8 mouse cellular contexts compared by ENCODE assay signal in genomic region chr16:52061015-52061481, GRCm38 (mm10). TPM values are rescaled to one million over a fixed set of nuclear protein-coding genes. Genes with fewer than 3 reads are reported as not detected.
DNase-seq lines count a peak whose midpoint lies in the region; ATAC-seq and TF ChIP-seq lines count a peak whose summit lies in the region.

No protein-coding gene starts in this region.

- H3K4me2 ChIP-seq in forebrain, embryonic 14.5 days (ENCODE audit: low read length): no peak overlapping the region
- no peak overlapping the region for H3K4me2 ChIP-seq in forebrain, embryonic 12.5 days
- no peak overlapping the region for H3K4me2 ChIP-seq in hindbrain, embryonic 16.5 days (ENCODE audit: low read length)
- no peak overlapping the region for H3K4me2 ChIP-seq in midbrain, embryonic 14.5 days (ENCODE audit: low read length)

- H3K27ac ChIP-seq in forebrain, embryonic 14.5 days (ENCODE audit: low read depth, low read length): no peak overlapping the region
- no peak overlapping the region for H3K27ac ChIP-seq in forebrain, embryonic 12.5 days
- H3K27ac ChIP-seq in small intestine, adult 2 months (ENCODE audit: insufficient read depth, low read depth, low read length): peak overlapping the region; percentile 78
- H3K27ac ChIP-seq in hindbrain, embryonic 16.5 days (ENCODE audit: low read depth, low read length): no peak overlapping the region
- H3K27ac ChIP-seq in midbrain, embryonic 14.5 days (replicated peaks; ENCODE audit: low read depth, low read length): no peak overlapping the region

- H3K9me3 ChIP-seq in forebrain, embryonic 14.5 days (replicated peaks; ENCODE audit: control insufficient read depth, low read length): no peaks in the 10 kb centered on the region
- no peaks in the 10 kb centered on the region for H3K9me3 ChIP-seq in forebrain, embryonic 12.5 days
- H3K9me3 ChIP-seq in hindbrain, embryonic 16.5 days (ENCODE audit: control insufficient read depth, low read length): no peaks in the 10 kb centered on the region
- no peaks in the 10 kb centered on the region for H3K9me3 ChIP-seq in midbrain, embryonic 14.5 days (ENCODE audit: control insufficient read depth, low read length)

- H3K4me3 ChIP-seq in forebrain, embryonic 14.5 days (ENCODE audit: low read depth, low read length): no peak overlapping the region
- H3K4me3 ChIP-seq in forebrain, embryonic 12.5 days (replicated peaks): no peak overlapping the region
- no peak overlapping the region for H3K4me3 ChIP-seq in small intestine, adult 2 months (ENCODE audit: low read depth, low read length)
- no peak overlapping the region for H3K4me3 ChIP-seq in hindbrain, embryonic 16.5 days (ENCODE audit: low read length)
- no peak overlapping the region for H3K4me3 ChIP-seq in midbrain, embryonic 14.5 days (replicated peaks; ENCODE audit: low read depth, low read length)

- DNase-seq in forebrain, embryonic 14.5 days (ENCODE audit: low spot score): peak; percentile 25
- peak; percentile 23 for DNase-seq in spleen, adult 12 weeks (ENCODE audit: low spot score)
- no peak for DNase-seq in spleen, postnatal 14 days (ENCODE audit: low spot score in 2 of 2)
- peak; percentile 24 for DNase-seq in layer of hippocampus, adult 9-10 months (ENCODE audit: low spot score)
- no peak for DNase-seq in midbrain, embryonic 14.5 days

- no peak for ATAC-seq in forebrain, embryonic 14.5 days
- ATAC-seq in forebrain, embryonic 12.5 days (ENCODE audit: low FRiP score): no peak
- no peak for ATAC-seq in hindbrain, embryonic 16.5 days
- no peak for ATAC-seq in midbrain, embryonic 14.5 days (ENCODE audit: low FRiP score, low TSS enrichment)

- H3K9ac ChIP-seq in forebrain, embryonic 14.5 days (ENCODE audit: low read length): no peak overlapping the region
- no peak overlapping the region for H3K9ac ChIP-seq in forebrain, embryonic 12.5 days
- H3K9ac ChIP-seq in hindbrain, embryonic 16.5 days (ENCODE audit: low read depth, low read length): no peak overlapping the region
- no peak overlapping the region for H3K9ac ChIP-seq in midbrain, embryonic 14.5 days (replicated peaks; ENCODE audit: low read length)

- WGBS in forebrain, embryonic 14.5 days: 63% methylated on average over 4 of the region's 4 CpGs
- WGBS in forebrain, embryonic 12.5 days: 69% methylated on average over 4 of the region's 4 CpGs
- WGBS in small intestine, adult 2 months: 74% methylated on average over 4 of the region's 4 CpGs
- 54% methylated on average over 4 of the region's 4 CpGs for WGBS in hindbrain, embryonic 16.5 days
- WGBS in midbrain, embryonic 14.5 days: 73% methylated on average over 4 of the region's 4 CpGs

- H3K27me3 ChIP-seq in forebrain, embryonic 14.5 days (replicated peaks; ENCODE audit: control insufficient read depth, insufficient read depth, low read length): no peaks in the 10 kb centered on the region
- H3K27me3 ChIP-seq in forebrain, embryonic 12.5 days: no peaks in the 10 kb centered on the region
- H3K27me3 ChIP-seq in small intestine, adult 2 months (ENCODE audit: control insufficient read depth, insufficient read depth, low read length): no peaks in the 10 kb centered on the region
- no peaks in the 10 kb centered on the region for H3K27me3 ChIP-seq in hindbrain, embryonic 16.5 days (replicated peaks; ENCODE audit: control insufficient read depth, insufficient read depth, low read length)
- no peaks in the 10 kb centered on the region for H3K27me3 ChIP-seq in midbrain, embryonic 14.5 days (ENCODE audit: control insufficient read depth, insufficient read depth, low read length)

- no peak for TF ChIP-seq POLR2A in small intestine, adult 2 months (IDR thresholded peaks at IDR 0.05; ENCODE audit: low read depth, low read length)

- H3K4me1 ChIP-seq in forebrain, embryonic 14.5 days (ENCODE audit: control insufficient read depth, insufficient read depth, low read length): peaks cover 13% of the 10 kb centered on the region
- peaks cover 33% of the 10 kb centered on the region for H3K4me1 ChIP-seq in forebrain, embryonic 12.5 days
- peaks cover 10% of the 10 kb centered on the region for H3K4me1 ChIP-seq in small intestine, adult 2 months (ENCODE audit: control insufficient read depth, insufficient read depth, insufficient read length, low read length)
- H3K4me1 ChIP-seq in hindbrain, embryonic 16.5 days (ENCODE audit: control insufficient read depth, insufficient read depth, low read depth, low read length): no peaks in the 10 kb centered on the region; the same call in 1 of the 2 replicates
- H3K4me1 ChIP-seq in midbrain, embryonic 14.5 days (ENCODE audit: control insufficient read depth, insufficient read depth, low read length): peaks cover 3% of the 10 kb centered on the region; the same call in 1 of the 2 replicates

- TF ChIP-seq CTCF in small intestine, adult 2 months (IDR thresholded peaks at IDR 0.05; ENCODE audit: extremely low read depth, insufficient read length, insufficient replicate concordance, low read depth, low read length): no peak

- H3K36me3 ChIP-seq in forebrain, embryonic 14.5 days (ENCODE audit: control insufficient read depth, insufficient read depth, low read length): no peaks in the 10 kb centered on the region
- no peaks in the 10 kb centered on the region for H3K36me3 ChIP-seq in forebrain, embryonic 12.5 days (replicated peaks)
- no peaks in the 10 kb centered on the region for H3K36me3 ChIP-seq in small intestine, adult 2 months (ENCODE audit: control insufficient read depth, insufficient read depth, low read length)
- no peaks in the 10 kb centered on the region for H3K36me3 ChIP-seq in hindbrain, embryonic 16.5 days (ENCODE audit: control insufficient read depth, insufficient read depth, low read length)
- H3K36me3 ChIP-seq in midbrain, embryonic 14.5 days (ENCODE audit: control insufficient read depth, insufficient read depth, low read length): no peaks in the 10 kb centered on the region

RNA-seq across cellular contexts. Expression of gene Cblb, which starts 30.0 kb away (rescaled TPM):
- 16.8 and 19.2 TPM in 2 replicates for polyA plus RNA-seq in forebrain, embryonic 14.5 days (2014; fragmentation: Nextera tagmentation; extraction: Ambion mirVana)
- polyA plus RNA-seq in forebrain, embryonic 12.5 days (2016; fragmentation: Nextera tagmentation; extraction: Ambion mirVana): 29.0 and 31.6 TPM in 2 replicates
- 1.7 and 4.7 TPM in 2 replicates for polyA plus RNA-seq in small intestine, adult 2 months (2012; rRNA removed)
- 8.0 and 11.3 TPM in 2 replicates for polyA plus RNA-seq in hindbrain, embryonic 16.5 days (2015; fragmentation: Nextera tagmentation; extraction: Ambion mirVana)
- polyA plus RNA-seq in midbrain, embryonic 14.5 days (2014; fragmentation: Nextera tagmentation; extraction: Ambion mirVana): 12.7 and 19.4 TPM in 2 replicates

Comparison
In these comparisons a context has a peak if more than half of its experiments do, and no peak if none do; other contexts are left out.
1. DNase-seq: peak in forebrain, embryonic 14.5 days (single experiment), spleen, adult 12 weeks (single experiment) and layer of hippocampus, adult 9-10 months (single experiment); none in spleen, postnatal 14 days (0 of 2) and midbrain, embryonic 14.5 days (single experiment).